Mouse (Mus musculus) heart, embryonic 13.5 days (tissue): Measurements from ENCODE around the gene Deaf1. TPM values are rescaled to one million over a fixed set of nuclear protein-coding genes. Genes with fewer than 3 reads are reported as not detected.

ENCODE experiments used
- ATAC-seq: fragments of 200-750 bp; cut with Nextera tagmentation; 2 replicates; pipeline ENCODE4 v1.8.0; 2017; ENCODE audit warnings: moderate TSS enrichment; ENCODE audit not compliant: insufficient number of reproducible peaks, low FRiP score, low TSS enrichment; ENCODE audit errors: extremely low read depth
- H3K27ac ChIP-seq: fragments of 300-500 bp; sonication (generic); replicated peaks from 2 replicates; pipeline ENCODE4 v1.5.1; 2015; ENCODE audit warnings: moderate library complexity, mild to moderate bottlenecking, inconsistent platforms
- H3K27me3 ChIP-seq: fragments of 300-500 bp; sonication (generic); replicated peaks from 2 replicates; pipeline ENCODE4 v1.6.1; 2015; ENCODE audit warnings: mild to moderate bottlenecking, inconsistent platforms
- H3K36me3 ChIP-seq: fragments of 300-500 bp; sonication (generic); 2 replicates; pipeline ENCODE4 v1.6.1; 2015; ENCODE audit warnings: mild to moderate bottlenecking, inconsistent platforms
- H3K4me1 ChIP-seq: fragments of 300-500 bp; sonication (generic); 2 replicates; pipeline ENCODE4 v1.6.1; 2015; ENCODE audit warnings: inconsistent platforms
- H3K4me2 ChIP-seq: fragments of 300-500 bp; sonication (generic); 2 replicates; pipeline ENCODE4 v1.6.1; 2015; ENCODE audit warnings: inconsistent platforms, mild to moderate bottlenecking, moderate library complexity
- H3K4me3 ChIP-seq: fragments of 300-500 bp; sonication (generic); 2 replicates; pipeline ENCODE4 v1.5.1; 2015; ENCODE audit warnings: moderate library complexity, mild to moderate bottlenecking, inconsistent platforms
- H3K9ac ChIP-seq: fragments of 300-500 bp; sonication (generic); 2 replicates; pipeline ENCODE4 v1.6.1; 2015; ENCODE audit warnings: inconsistent platforms, mild to moderate bottlenecking, moderate library complexity
- H3K9me3 ChIP-seq: fragments of 300-500 bp; sonication (generic); 2 replicates; pipeline ENCODE4 v1.6.1; 2016; ENCODE audit warnings: inconsistent platforms
- WGBS: fragments of 180-500 bp; shearing (Covaris S2); methylation state at CpG from one replicate; pipeline ENCODE4 v1.1.7; 2015; ENCODE audit warnings: mixed read lengths; 5-methylcytosine and 5-hydroxymethylcytosine counted together
- polyA plus RNA-seq: library from polyadenylated mRNA; unstranded; fragments of >200 nt; fragmentation: Nextera tagmentation; extraction: Ambion mirVana; gene quantifications from 2 replicates; pipeline ENCODE4 v1.2.1, GENCODE M21; 2015

Gene Deaf1
- polyA plus RNA-seq, 1 experiment from 2014 or later: 35.5 TPM

DNA sequence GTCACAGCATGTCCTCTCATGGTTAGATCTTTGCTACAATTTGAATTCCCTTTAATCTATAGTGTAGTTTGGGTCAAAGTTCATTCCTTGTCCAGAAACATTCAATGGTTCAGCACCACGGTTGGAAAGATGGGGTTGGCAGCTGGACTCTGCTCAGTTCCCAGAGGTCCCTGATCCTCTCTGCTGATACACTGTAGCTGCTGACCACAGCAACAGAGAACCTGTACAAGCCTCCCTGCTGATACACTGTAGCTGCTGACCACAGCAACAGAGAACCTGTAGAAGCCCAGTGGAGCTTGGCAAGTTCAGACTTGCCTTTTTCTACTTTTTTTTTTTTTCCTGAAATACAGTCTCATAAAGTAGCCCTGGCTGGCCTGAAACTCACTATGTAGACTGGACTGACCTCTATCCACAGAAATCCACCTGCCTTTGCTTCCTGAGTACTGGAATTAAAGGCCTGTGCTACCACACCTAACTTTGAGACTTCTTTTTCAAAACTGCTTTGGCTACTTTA lies 9.8 kb downstream of the Deaf1 start:
- Histone ChIP-seq H3K4me3 (no peak overlapping the region), H3K9me3 (no peaks in the 10 kb centered on the region), H3K4me2 (no peak overlapping the region), H3K4me1 (0 out of 2 replicates have a peak, but pooled peaks cover 5% of the 10 kb centered on the region), H3K27me3 (no peaks in the 10 kb centered on the region), H3K9ac (no peak overlapping the region), H3K36me3 (peaks cover 99% of the 10 kb centered on the region), H3K27ac (no peak overlapping the region)
- ATAC-seq: no peak
- WGBS: 72% methylated on average over 1 of the region's 1 CpGs

DNA sequence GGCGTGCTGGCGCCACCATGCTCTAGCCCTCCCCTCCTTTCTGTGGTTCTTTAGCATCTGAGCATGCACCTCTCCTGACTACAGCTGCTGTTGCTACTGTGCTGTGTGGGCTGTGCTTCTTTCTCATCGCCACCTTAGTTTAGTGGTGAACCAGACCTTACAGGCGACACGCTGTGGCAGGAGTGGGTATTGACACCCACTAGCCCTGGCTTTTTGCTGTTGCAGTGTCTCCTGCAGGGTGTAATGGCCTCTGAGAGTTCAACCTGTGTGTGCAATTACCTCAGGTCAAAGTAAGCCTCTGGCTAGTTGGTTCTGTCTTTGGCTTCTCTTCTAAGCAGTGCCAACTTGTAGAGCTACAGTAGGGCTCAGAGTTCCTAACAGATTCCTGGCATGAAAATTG lies 11.5 kb downstream of the Deaf1 start:
- 75% methylated on average over 5 of the region's 5 CpGs for WGBS
- Histone ChIP-seq H3K4me2 (no peak overlapping the region), H3K36me3 (peaks cover 99% of the 10 kb centered on the region), H3K4me1 (0 out of 2 replicates have a peak, but pooled peaks cover 5% of the 10 kb centered on the region), H3K9me3 (no peaks in the 10 kb centered on the region), H3K9ac (no peak overlapping the region), H3K4me3 (no peak overlapping the region), H3K27ac (no peak overlapping the region), H3K27me3 (no peaks in the 10 kb centered on the region)
- no peak for ATAC-seq

GRCm38 (mm10) chr7:141315076-141315475 lies 12.4 kb downstream of the Deaf1 start:
- Histone ChIP-seq H3K9ac (no peak overlapping the region), H3K27ac (no peak overlapping the region), H3K9me3 (no peaks in the 10 kb centered on the region), H3K4me2 (no peak overlapping the region), H3K4me1 (0 out of 2 replicates have a peak, but pooled peaks cover 5% of the 10 kb centered on the region), H3K4me3 (no peak overlapping the region), H3K27me3 (no peaks in the 10 kb centered on the region), H3K36me3 (peaks cover 99% of the 10 kb centered on the region)
- no peak for ATAC-seq
- 79% methylated on average over 8 of the region's 8 CpGs for WGBS

GRCm38 (mm10) chr7:141314416-141314815 lies 13.1 kb downstream of the Deaf1 start:
- no peak for ATAC-seq
- H3K4me1 ChIP-seq: 0 out of 2 replicates have a peak, but pooled peaks cover 4% of the 10 kb centered on the region
- H3K9ac ChIP-seq: 0 out of 2 replicates have a peak overlapping the region, but pooled peaks have one; percentile 28
- no peak overlapping the region for H3K27ac ChIP-seq
- H3K4me2 ChIP-seq: no peak overlapping the region
- WGBS: 79% methylated on average over 2 of the region's 2 CpGs
- H3K9me3 ChIP-seq: no peaks in the 10 kb centered on the region
- peaks cover 99% of the 10 kb centered on the region for H3K36me3 ChIP-seq
- H3K4me3 ChIP-seq: no peak overlapping the region
- H3K27me3 ChIP-seq: no peaks in the 10 kb centered on the region

DNA sequence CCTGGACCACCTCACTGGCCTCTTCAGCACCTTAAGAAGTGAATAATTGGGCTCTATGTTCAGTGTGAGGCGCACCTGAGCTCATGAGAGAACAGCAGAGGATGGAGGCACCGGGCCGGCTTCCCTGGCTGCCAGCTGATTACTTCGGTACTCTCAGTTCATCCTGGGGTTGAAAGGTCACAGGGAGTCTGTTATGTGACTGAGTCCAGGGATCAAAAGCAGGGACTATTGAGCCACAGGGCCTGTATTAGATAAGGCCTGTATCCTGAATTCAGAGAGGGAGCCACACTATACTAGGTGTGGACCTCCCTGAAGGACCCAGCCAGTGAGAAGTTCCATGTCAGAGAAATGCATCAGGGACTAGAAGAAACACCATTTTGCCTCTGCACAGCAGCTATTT lies 23.0 kb downstream of the Deaf1 start:
- no peak for ATAC-seq
- H3K36me3 ChIP-seq: peaks cover 99% of the 10 kb centered on the region
- 89% methylated on average over 4 of the region's 4 CpGs for WGBS

DNA sequence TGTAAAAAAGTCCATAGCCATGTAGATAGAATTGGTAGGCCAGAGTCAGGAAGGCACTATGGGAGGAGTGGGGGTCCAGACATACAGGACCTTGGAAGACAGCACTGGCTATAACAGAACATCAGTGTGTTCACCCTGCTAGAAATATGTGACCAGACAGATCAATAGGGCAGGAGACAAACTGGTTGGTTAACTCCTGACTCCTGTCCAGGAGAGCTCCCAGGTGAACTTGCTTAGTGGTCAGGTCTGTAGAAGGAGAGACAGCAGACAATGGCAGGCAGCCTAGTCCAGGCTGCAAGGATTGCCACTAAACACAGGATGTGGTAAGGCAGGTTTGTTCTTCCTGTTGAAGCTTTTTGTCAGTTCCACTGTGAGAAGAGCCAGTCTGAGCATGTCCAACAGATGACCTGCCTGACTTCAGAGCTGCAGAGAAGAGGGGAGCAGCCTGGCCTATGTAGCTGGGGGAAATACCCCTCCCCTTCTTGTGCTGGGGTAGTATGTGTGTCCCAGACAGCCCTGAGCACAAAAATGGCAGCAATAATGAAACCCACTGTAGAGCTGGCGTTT lies 24.7 kb downstream of the Deaf1 start:
- Histone ChIP-seq H3K4me1 (no peaks in the 10 kb centered on the region), H3K4me2 (no peak overlapping the region), H3K27me3 (no peaks in the 10 kb centered on the region), H3K9ac (no peak overlapping the region), H3K36me3 (peaks cover 96% of the 10 kb centered on the region), H3K27ac (no peak overlapping the region), H3K4me3 (no peak overlapping the region), H3K9me3 (no peaks in the 10 kb centered on the region)
- 91% methylated on average over 1 of the region's 1 CpGs for WGBS
- ATAC-seq: no peak

More for the DNA sequence above, 23.0 kb downstream of the Deaf1 start:
- Histone ChIP-seq H3K27ac (no peak overlapping the region), H3K4me1 (0 out of 2 replicates have a peak, but pooled peaks cover 3% of the 10 kb centered on the region), H3K4me2 (no peak overlapping the region), H3K9ac (no peak overlapping the region), H3K4me3 (no peak overlapping the region), H3K27me3 (no peaks in the 10 kb centered on the region), H3K9me3 (no peaks in the 10 kb centered on the region)

DNA sequence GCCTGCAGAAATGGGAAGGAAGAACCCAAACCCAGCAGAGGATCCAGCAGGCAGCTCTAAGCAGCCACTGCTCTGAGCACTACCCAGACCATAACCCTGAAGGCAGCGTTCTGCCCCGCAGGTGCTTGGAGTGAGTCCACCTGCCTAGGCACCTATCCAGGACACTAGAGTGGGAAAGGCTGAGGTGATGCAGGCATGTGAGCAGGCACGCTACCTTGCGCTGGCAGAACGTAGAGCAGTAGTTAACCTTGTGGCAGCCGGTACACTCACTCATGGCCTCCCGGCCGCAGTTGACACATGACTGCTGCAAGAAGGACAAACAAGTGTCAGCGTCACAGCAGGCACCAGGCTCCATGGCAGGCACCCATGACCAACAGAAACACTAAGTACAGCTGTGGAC lies 26.1 kb downstream of the Deaf1 start:
- ATAC-seq: no peak
- H3K4me3 ChIP-seq: no peak overlapping the region
- peaks cover 94% of the 10 kb centered on the region for H3K36me3 ChIP-seq
- no peak overlapping the region for H3K9ac ChIP-seq
- peaks cover 2% of the 10 kb centered on the region; the same call in 1 of the 2 replicates for H3K27me3 ChIP-seq
- no peaks in the 10 kb centered on the region for H3K4me1 ChIP-seq
- no peak overlapping the region for H3K27ac ChIP-seq
- no peaks in the 10 kb centered on the region for H3K9me3 ChIP-seq
- no peak overlapping the region for H3K4me2 ChIP-seq
- WGBS: 88% methylated on average over 9 of the region's 9 CpGs

- Histone ChIP-seq H3K4me2 (no peak overlapping the region), H3K4me1 (peaks cover 8% of the 10 kb centered on the region), H3K27me3 (peaks cover 25% of the 10 kb centered on the region), H3K27ac (no peak overlapping the region), H3K9me3 (no peaks in the 10 kb centered on the region), H3K36me3 (peaks cover 72% of the 10 kb centered on the region), H3K4me3 (no peak overlapping the region), H3K9ac (no peak overlapping the region)
- no peak for ATAC-seq
- WGBS: 88% methylated on average over 8 of the region's 8 CpGs
Observed at GRCm38 (mm10) chr7:141299175-141299574, 28.3 kb downstream of the Deaf1 start.

- H3K36me3 ChIP-seq: peaks cover 61% of the 10 kb centered on the region
- peaks cover 17% of the 10 kb centered on the region for H3K4me1 ChIP-seq
- peaks cover 35% of the 10 kb centered on the region for H3K27me3 ChIP-seq
- no peak overlapping the region for H3K27ac ChIP-seq
- H3K9ac ChIP-seq: no peak overlapping the region
- no peak overlapping the region for H3K4me3 ChIP-seq
- ATAC-seq: no peak
- WGBS: 75% methylated on average over 3 of the region's 3 CpGs
- H3K4me2 ChIP-seq: no peak overlapping the region
- H3K9me3 ChIP-seq: no peaks in the 10 kb centered on the region
Observed at GRCm38 (mm10) chr7:141297926-141298650, 29.4 kb downstream of the Deaf1 start.

DNA sequence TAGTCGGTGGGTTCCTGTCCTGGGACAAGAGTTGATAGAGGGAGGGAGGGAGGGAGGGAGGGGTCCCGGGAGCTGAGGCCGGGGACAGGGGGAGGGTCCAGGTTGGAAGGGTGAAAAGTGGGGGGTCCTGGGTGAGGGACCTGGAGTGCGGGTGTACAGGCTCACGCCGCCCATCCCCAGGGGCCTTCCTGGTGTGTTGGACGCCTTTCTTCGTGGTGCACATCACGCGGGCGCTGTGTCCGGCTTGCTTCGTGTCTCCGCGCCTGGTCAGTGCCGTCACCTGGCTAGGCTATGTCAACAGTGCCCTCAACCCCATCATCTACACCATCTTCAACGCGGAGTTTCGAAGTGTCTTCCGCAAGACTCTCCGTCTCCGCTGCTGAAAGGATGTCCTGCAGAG lies 33.0 kb downstream of the Deaf1 start:
- Histone ChIP-seq H3K4me2 (peak overlapping the region; percentile 75), H3K27ac (no peak overlapping the region), H3K9me3 (no peaks in the 10 kb centered on the region; the same call in 1 of the 2 replicates), H3K27me3 (peaks cover 72% of the 10 kb centered on the region), H3K4me1 (peaks cover 28% of the 10 kb centered on the region), H3K9ac (peak overlapping the region; percentile 74), H3K4me3 (peak overlapping the region; percentile 50), H3K36me3 (peaks cover 25% of the 10 kb centered on the region)
- WGBS: 3% methylated on average over 22 of the region's 22 CpGs
- ATAC-seq: no peak

GRCm38 (mm10) chr7:141293852-141294471 lies 33.5 kb downstream of the Deaf1 start:
- peaks cover 74% of the 10 kb centered on the region for H3K27me3 ChIP-seq
- no peak for ATAC-seq
- H3K4me2 ChIP-seq: peak overlapping the region; percentile 75
- H3K9ac ChIP-seq: peak overlapping the region; percentile 74
- peak overlapping the region; percentile 50 for H3K4me3 ChIP-seq
- peaks cover 20% of the 10 kb centered on the region for H3K36me3 ChIP-seq
- under 1% methylated on average over 53 of the region's 53 CpGs for WGBS
- H3K4me1 ChIP-seq: peaks cover 28% of the 10 kb centered on the region
- H3K27ac ChIP-seq: no peak overlapping the region
- no peaks in the 10 kb centered on the region; the same call in 1 of the 2 replicates for H3K9me3 ChIP-seq
